Comparison of ENCODE assay signal across 21 mouse cellular contexts in the genomic region with DNA sequence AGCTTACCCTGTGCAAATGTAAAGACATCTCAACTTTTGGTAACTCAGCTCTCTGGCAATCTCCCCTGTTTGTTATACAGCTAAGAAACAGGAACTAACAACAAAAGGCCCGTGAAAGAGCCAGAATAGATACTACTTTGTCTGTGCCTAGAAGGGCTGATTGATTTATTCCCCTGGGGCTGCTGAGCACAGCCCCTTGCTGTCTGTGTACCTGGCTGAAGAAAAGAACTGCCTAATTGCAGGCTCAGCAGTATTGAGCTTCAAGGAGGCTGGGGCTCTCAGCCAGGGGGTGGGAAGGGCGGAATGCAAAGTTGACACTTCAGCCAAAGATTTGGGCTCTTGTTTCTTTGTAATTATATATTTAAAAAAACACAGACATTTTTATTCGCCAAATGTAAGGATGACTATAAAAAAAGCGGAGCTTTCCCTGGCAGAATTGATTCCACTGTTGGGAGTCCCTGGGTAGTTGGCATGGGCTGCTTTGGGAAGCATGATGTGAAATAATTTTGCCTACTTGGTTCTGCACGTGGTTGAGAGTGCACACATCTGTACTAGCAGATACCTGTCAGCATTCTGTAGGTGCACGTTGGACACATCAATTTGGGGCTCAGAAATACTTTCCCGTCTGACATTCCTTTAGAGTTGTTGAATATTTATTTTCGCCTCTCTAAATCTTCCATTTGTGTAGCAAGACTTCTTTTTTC. TPM values are rescaled to one million over a fixed set of nuclear protein-coding genes. Genes with fewer than 3 reads are reported as not detected.
DNase-seq lines count a peak whose midpoint lies in the region; ATAC-seq and TF ChIP-seq lines count a peak whose summit lies in the region.
"Had no signal": no experiment of that assay in that cellular context is flagged by ENCODE, and none has a peak within 500 bp of the region (broad histone marks: within the 10 kb centered on the region; RNA-seq: fewer than 3 reads in every experiment).

No protein-coding gene starts in this region.

- H3K9me3 ChIP-seq in midbrain, embryonic 11.5 days (ENCODE audit: control insufficient read depth, low read length): no peaks in the 10 kb centered on the region
- H3K9me3 ChIP-seq in midbrain, postnatal 0 days (ENCODE audit: low read length): no peaks in the 10 kb centered on the region
- no peaks in the 10 kb centered on the region for H3K9me3 ChIP-seq in embryonic facial prominence, embryonic 15.5 days (replicated peaks)
- H3K9me3 ChIP-seq in midbrain, embryonic 15.5 days: no peaks in the 10 kb centered on the region
- H3K9me3 ChIP-seq: heart, embryonic 10.5 days; intestine, embryonic 15.5 days; kidney, embryonic 15.5 days; limb, embryonic 12.5 days; liver, embryonic 12.5 days; megakaryocyte, embryonic 14.5 days had no signal

- peak; percentile 62 for DNase-seq in midbrain, embryonic 11.5 days (ENCODE audit: low spot score, missing footprints)
- no peak for DNase-seq in midbrain, postnatal 0 days (ENCODE audit: low spot score)
- peak; percentile 80 for DNase-seq in brain, embryonic 14.5 days (ENCODE audit: low read depth)
- no peak for DNase-seq in spleen, adult 12 weeks (ENCODE audit: low spot score)
- DNase-seq in testis, postnatal 14 days (ENCODE audit: low spot score): no peak
- DNase-seq: adrenal gland, postnatal 10 days; cerebellum, adult 11 months; cerebellum, postnatal 14 days; lung, adult 2 months; right cerebral cortex, postnatal 4 days; thymus, postnatal 4 days had no signal

- TF ChIP-seq CTCF in midbrain, postnatal 0 days (IDR thresholded peaks at IDR 0.05): no peak
- no peak for TF ChIP-seq CTCF in brain, embryonic 14.5 days (IDR thresholded peaks at IDR 0.05; ENCODE audit: borderline replicate concordance, extremely low read depth, insufficient read depth, insufficient read length)

- H3K27me3 ChIP-seq in midbrain, embryonic 11.5 days (ENCODE audit: control insufficient read depth, insufficient read depth, low read length): no peaks in the 10 kb centered on the region
- no peaks in the 10 kb centered on the region for H3K27me3 ChIP-seq in midbrain, postnatal 0 days (ENCODE audit: insufficient read depth, low read length)
- no peaks in the 10 kb centered on the region for H3K27me3 ChIP-seq in embryonic facial prominence, embryonic 15.5 days
- no peaks in the 10 kb centered on the region for H3K27me3 ChIP-seq in midbrain, embryonic 15.5 days (replicated peaks)
- H3K27me3 ChIP-seq: intestine, embryonic 15.5 days; kidney, embryonic 15.5 days; limb, embryonic 12.5 days; liver, embryonic 12.5 days; megakaryocyte, embryonic 14.5 days; Patski had no signal

- H3K4me2 ChIP-seq in midbrain, embryonic 11.5 days: no peak overlapping the region
- H3K4me2 ChIP-seq in midbrain, postnatal 0 days (ENCODE audit: low read depth, low read length, poor library complexity, severe bottlenecking): no peak overlapping the region
- H3K4me2 ChIP-seq in embryonic facial prominence, embryonic 15.5 days (replicated peaks): no peak overlapping the region
- H3K4me2 ChIP-seq in midbrain, embryonic 15.5 days: no peak overlapping the region
- H3K4me2 ChIP-seq: intestine, embryonic 15.5 days; kidney, embryonic 15.5 days; limb, embryonic 12.5 days; liver, embryonic 12.5 days had no signal

- H3K36me3 ChIP-seq in midbrain, embryonic 11.5 days (ENCODE audit: control insufficient read depth, insufficient read depth, low read length): no peaks in the 10 kb centered on the region
- no peaks in the 10 kb centered on the region for H3K36me3 ChIP-seq in midbrain, postnatal 0 days (ENCODE audit: insufficient read depth, low read length)
- H3K36me3 ChIP-seq in embryonic facial prominence, embryonic 15.5 days: no peaks in the 10 kb centered on the region
- H3K36me3 ChIP-seq in midbrain, embryonic 15.5 days (replicated peaks): no peaks in the 10 kb centered on the region
- H3K36me3 ChIP-seq: heart, embryonic 10.5 days; intestine, embryonic 15.5 days; kidney, embryonic 15.5 days; limb, embryonic 12.5 days; liver, embryonic 12.5 days had no signal

- no peak overlapping the region for H3K9ac ChIP-seq in midbrain, embryonic 11.5 days (ENCODE audit: low read length)
- no peak overlapping the region for H3K9ac ChIP-seq in midbrain, postnatal 0 days (replicated peaks; ENCODE audit: low read length, poor library complexity, severe bottlenecking)
- no peak overlapping the region for H3K9ac ChIP-seq in embryonic facial prominence, embryonic 15.5 days
- no peak overlapping the region for H3K9ac ChIP-seq in midbrain, embryonic 15.5 days
- H3K9ac ChIP-seq: intestine, embryonic 15.5 days; kidney, embryonic 15.5 days; limb, embryonic 12.5 days; liver, embryonic 12.5 days had no signal

- no peak overlapping the region for H3K4me3 ChIP-seq in midbrain, embryonic 11.5 days (ENCODE audit: low read depth, low read length)
- H3K4me3 ChIP-seq in midbrain, postnatal 0 days (ENCODE audit: low read depth, low read length): no peak overlapping the region
- no peak overlapping the region for H3K4me3 ChIP-seq in embryonic facial prominence, embryonic 15.5 days (replicated peaks)
- no peak overlapping the region for H3K4me3 ChIP-seq in midbrain, embryonic 15.5 days
- H3K4me3 ChIP-seq: heart, embryonic 10.5 days; intestine, embryonic 15.5 days; kidney, embryonic 15.5 days; limb, embryonic 12.5 days; liver, embryonic 12.5 days; megakaryocyte, embryonic 14.5 days; myocyte had no signal

- no peak overlapping the region for H3K27ac ChIP-seq in midbrain, embryonic 11.5 days (ENCODE audit: low read depth, low read length)
- H3K27ac ChIP-seq in midbrain, postnatal 0 days (ENCODE audit: low read depth, low read length): no peak overlapping the region
- no peak overlapping the region for H3K27ac ChIP-seq in embryonic facial prominence, embryonic 15.5 days (replicated peaks)
- no peak overlapping the region for H3K27ac ChIP-seq in midbrain, embryonic 15.5 days
- H3K27ac ChIP-seq: heart, embryonic 10.5 days; intestine, embryonic 15.5 days; kidney, embryonic 15.5 days; limb, embryonic 12.5 days; liver, embryonic 12.5 days had no signal

- H3K4me1 ChIP-seq in midbrain, embryonic 11.5 days (ENCODE audit: control insufficient read depth, insufficient read depth, low read length): no peaks in the 10 kb centered on the region
- no peaks in the 10 kb centered on the region for H3K4me1 ChIP-seq in midbrain, postnatal 0 days (ENCODE audit: insufficient read depth, low read length)
- H3K4me1 ChIP-seq in embryonic facial prominence, embryonic 15.5 days: 0 out of 2 replicates have a peak, but pooled peaks cover 9% of the 10 kb centered on the region
- peaks cover 7% of the 10 kb centered on the region; the same call in 1 of the 2 replicates for H3K4me1 ChIP-seq in midbrain, embryonic 15.5 days
- H3K4me1 ChIP-seq: liver, embryonic 12.5 days; megakaryocyte, embryonic 14.5 days had no signal

- no peak for TF ChIP-seq POLR2A in brain, embryonic 14.5 days (IDR thresholded peaks at IDR 0.05; ENCODE audit: borderline replicate concordance, extremely low read depth, insufficient read depth, insufficient read length, poor library complexity, severe bottlenecking)

- no peak for ATAC-seq in midbrain, embryonic 11.5 days (ENCODE audit: low FRiP score)
- no peak for ATAC-seq in midbrain, postnatal 0 days (ENCODE audit: low FRiP score)
- peak; percentile 69 for ATAC-seq in embryonic facial prominence, embryonic 15.5 days (ENCODE audit: insufficient number of reproducible peaks, low FRiP score, low TSS enrichment, low read depth)
- peak; percentile 66; the same call in 1 of the 2 replicates for ATAC-seq in midbrain, embryonic 15.5 days (replicated peaks)
- ATAC-seq: intestine, embryonic 15.5 days; liver, embryonic 12.5 days; Patski had no signal

- WGBS in midbrain, embryonic 11.5 days: 78% methylated on average over 8 of the region's 8 CpGs
- 61% methylated on average over 8 of the region's 8 CpGs for WGBS in midbrain, postnatal 0 days
- WGBS in embryonic facial prominence, embryonic 15.5 days: 47% methylated on average over 8 of the region's 8 CpGs
- WGBS in midbrain, embryonic 15.5 days: 67% methylated on average over 8 of the region's 8 CpGs

RNA-seq across cellular contexts. Expression of gene Fras1, which starts 31.5 kb away (rescaled TPM):
- polyA plus RNA-seq in midbrain, embryonic 11.5 days (2014; fragmentation: Nextera tagmentation; extraction: Ambion mirVana): 5.3 and 6.2 TPM in 2 replicates
- total RNA-seq in midbrain, postnatal 0 days (2014; rRNA removed): 7.3 and 9.1 TPM in 2 replicates
- polyA plus RNA-seq in midbrain, postnatal 0 days (2015; fragmentation: Nextera tagmentation; extraction: Ambion mirVana): 2.3 TPM in 2 replicates
- polyA plus RNA-seq in brain, embryonic 14.5 days (2012; rRNA removed): 3.9 and 5.9 TPM in 2 replicates
- polyA plus RNA-seq in embryonic facial prominence, embryonic 15.5 days (2015; fragmentation: Nextera tagmentation; extraction: Ambion mirVana): 18.7 and 19.8 TPM in 2 replicates
- 4.7 and 6.4 TPM in 2 replicates for polyA plus RNA-seq in midbrain, embryonic 15.5 days (2015; fragmentation: Nextera tagmentation; extraction: Ambion mirVana)

Comparison
In these comparisons a context has a peak if more than half of its experiments do, and no peak if none do; other contexts are left out.
1. ATAC-seq: peak in embryonic facial prominence, embryonic 15.5 days (single experiment) and midbrain, embryonic 15.5 days (single experiment); none in midbrain, embryonic 11.5 days (single experiment) and midbrain, postnatal 0 days (single experiment).
2. DNase-seq: peak in midbrain, embryonic 11.5 days (single experiment) and brain, embryonic 14.5 days (single experiment); none in midbrain, postnatal 0 days (single experiment), spleen, adult 12 weeks (single experiment) and testis, postnatal 14 days (single experiment).